Mouse (Mus musculus) intestine, embryonic 14.5 days (tissue): ENCODE data around the gene Tlr2. TPM values are rescaled to one million over a fixed set of nuclear protein-coding genes. Genes with fewer than 3 reads are reported as not detected.
"Not testable (repeated sequence)": the region's sequence is repeated elsewhere in the genome, so short reads cannot be mapped to it uniquely, and the experiment has no call there.

Experiments
- ATAC-seq: fragments of 200-750 bp; cut with Nextera tagmentation; replicated peaks from 2 replicates; pipeline ENCODE4 v1.8.0; 2017; ENCODE audit warnings: low read depth, moderate number of reproducible peaks, moderate TSS enrichment, moderate library complexity; ENCODE audit not compliant: low FRiP score, low TSS enrichment
- DNase-seq: peaks from one replicate; pipeline ENCODE4 v3.0.0-alpha.2; 2018; ENCODE audit warnings: low spot score
- H3K27ac ChIP-seq: fragments of 300-500 bp; sonication (generic); 2 replicates; pipeline ENCODE4 v1.5.1; 2014; ENCODE audit warnings: low read depth, mild to moderate bottlenecking, control low read depth
- H3K27me3 ChIP-seq: fragments of 300-500 bp; sonication (generic); replicated peaks from 2 replicates; pipeline ENCODE4 v1.6.1; 2014; ENCODE audit warnings: low read length, control low read depth; ENCODE audit not compliant: control insufficient read depth, insufficient read depth
- H3K36me3 ChIP-seq: fragments of 300-500 bp; sonication (generic); 2 replicates; pipeline ENCODE4 v1.6.1; 2014; ENCODE audit warnings: low read length, control low read depth; ENCODE audit not compliant: control insufficient read depth, insufficient read depth
- H3K4me1 ChIP-seq: fragments of 300-500 bp; sonication (generic); replicated peaks from 2 replicates; pipeline ENCODE4 v1.6.1; 2014; ENCODE audit warnings: low read length, control low read depth, mixed read lengths; ENCODE audit not compliant: control insufficient read depth, insufficient read depth
- H3K4me2 ChIP-seq: fragments of 300-500 bp; sonication (generic); 2 replicates; pipeline ENCODE4 v1.6.1; 2014; ENCODE audit warnings: low read length
- H3K4me3 ChIP-seq: fragments of 300-500 bp; sonication (generic); 2 replicates; pipeline ENCODE4 v1.5.1; 2014; ENCODE audit warnings: low read depth, low read length, control low read depth, mixed read lengths
- H3K9ac ChIP-seq: fragments of 300-500 bp; sonication (generic); 2 replicates; pipeline ENCODE4 v1.6.1; 2014; ENCODE audit warnings: mild to moderate bottlenecking, low read length
- H3K9me3 ChIP-seq: fragments of 300-500 bp; sonication (generic); 2 replicates; pipeline ENCODE4 v1.6.1; 2016; ENCODE audit warnings: low read length, control low read depth; ENCODE audit not compliant: control insufficient read depth
- WGBS: fragments of 180-500 bp; shearing (Covaris S2); extraction: QIAGEN DNeasy Blood & Tissue Kit; methylation state at CpG from one replicate; pipeline ENCODE4 v1.1.7; 2014; 5-methylcytosine and 5-hydroxymethylcytosine counted together
- polyA plus RNA-seq: library from polyadenylated mRNA; unstranded; fragments of >200 nt; fragmentation: Nextera tagmentation; extraction: Ambion mirVana; gene quantifications from 2 replicates; pipeline ENCODE4 v1.2.1, GENCODE M21; 2014

The Tlr2 gene
- 3.5 and 3.9 TPM in 2 replicates for polyA plus RNA-seq

DNA sequence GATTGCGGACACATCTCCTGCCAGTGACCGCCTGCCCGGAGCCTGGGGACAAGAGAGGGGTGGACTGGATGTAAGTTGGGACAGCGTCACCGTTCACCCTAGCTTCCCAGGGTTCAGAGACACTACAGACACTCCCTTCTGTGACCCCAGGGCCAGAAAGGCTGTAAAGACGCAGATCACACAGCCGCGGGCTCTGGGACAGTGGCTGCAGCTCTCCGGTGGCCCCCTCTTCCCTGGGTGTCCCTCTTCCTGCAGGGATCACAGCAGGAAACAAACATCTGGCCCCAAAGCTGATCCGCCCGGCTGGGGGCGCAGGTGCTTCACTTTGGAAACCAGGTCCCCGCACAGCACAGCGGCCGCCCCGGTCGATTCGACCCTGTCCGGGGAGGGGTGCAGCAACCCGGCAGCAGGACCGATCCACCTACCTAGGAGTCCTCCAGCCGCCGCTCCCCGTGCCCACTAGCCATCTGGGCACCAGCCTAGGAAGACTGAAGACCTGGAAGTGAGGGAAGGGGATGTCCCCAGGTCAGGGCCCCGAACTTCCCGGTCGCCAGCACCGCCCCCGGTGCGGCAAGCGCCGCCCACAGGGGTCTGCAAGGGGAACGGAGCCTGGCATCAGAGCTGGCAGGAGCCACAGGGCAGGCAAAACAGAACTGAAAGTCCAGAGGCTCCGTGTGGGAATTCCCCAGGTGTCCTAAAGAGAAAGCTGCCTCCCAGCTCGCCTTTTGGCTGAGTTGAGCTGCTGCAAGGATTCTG lies at the start of gene Tlr2:
Gene Tlr2, minus strand, starts transcription at position 673 of the 756 bp plus-strand sequence.
- Histone ChIP-seq H3K27me3 (no peaks in the 10 kb centered on the region; the same call in 1 of the 2 replicates), H3K9me3 (no peaks in the 10 kb centered on the region), H3K9ac (peak within 1 kb of the TSS; percentile 34), H3K27ac (no peak within 1 kb of the TSS), H3K4me2 (peak within 1 kb of the TSS; percentile 57), H3K4me3 (peak within 1 kb of the TSS; percentile 49), H3K4me1 (no peaks in the 10 kb centered on the region), H3K36me3 (no peaks in the 10 kb centered on the region)
- WGBS = 1% methylated on average over 35 of the region's 35 CpGs
- DNase-seq (peak; percentile 84), ATAC-seq (peak; percentile 80)

DNA sequence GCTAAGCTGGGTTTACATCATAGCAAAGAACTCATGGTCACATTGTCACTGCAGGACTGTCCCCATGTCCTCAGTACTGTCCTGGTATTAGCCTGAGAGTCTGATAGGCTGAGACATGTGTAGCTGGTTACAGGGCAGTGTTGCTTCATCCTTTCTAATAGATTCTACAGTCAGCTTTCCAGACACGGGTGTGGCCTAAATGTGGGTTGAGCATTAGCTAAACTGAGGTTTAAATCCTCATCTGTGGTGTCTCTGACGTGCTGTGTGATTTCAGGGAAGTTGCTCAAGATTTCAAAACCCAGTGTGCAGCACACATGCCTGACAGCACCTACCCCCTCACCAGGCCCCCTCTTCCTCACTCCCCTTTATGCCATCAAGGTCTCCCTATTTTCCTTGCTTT lies 43.6 kb upstream of the Tlr2 start:
- H3K9me3 ChIP-seq = no peaks in the 10 kb centered on the region
- H3K27ac ChIP-seq = no peak overlapping the region
- H3K27me3 ChIP-seq = no peaks in the 10 kb centered on the region
- no peak overlapping the region for H3K4me2 ChIP-seq
- no peak overlapping the region for H3K9ac ChIP-seq
- ATAC-seq (no peak), DNase-seq (no peak)
- 44% methylated on average over 2 of the region's 2 CpGs for WGBS
- no peak overlapping the region for H3K4me3 ChIP-seq
- H3K36me3 ChIP-seq = no peaks in the 10 kb centered on the region
- H3K4me1 ChIP-seq = no peaks in the 10 kb centered on the region

DNA sequence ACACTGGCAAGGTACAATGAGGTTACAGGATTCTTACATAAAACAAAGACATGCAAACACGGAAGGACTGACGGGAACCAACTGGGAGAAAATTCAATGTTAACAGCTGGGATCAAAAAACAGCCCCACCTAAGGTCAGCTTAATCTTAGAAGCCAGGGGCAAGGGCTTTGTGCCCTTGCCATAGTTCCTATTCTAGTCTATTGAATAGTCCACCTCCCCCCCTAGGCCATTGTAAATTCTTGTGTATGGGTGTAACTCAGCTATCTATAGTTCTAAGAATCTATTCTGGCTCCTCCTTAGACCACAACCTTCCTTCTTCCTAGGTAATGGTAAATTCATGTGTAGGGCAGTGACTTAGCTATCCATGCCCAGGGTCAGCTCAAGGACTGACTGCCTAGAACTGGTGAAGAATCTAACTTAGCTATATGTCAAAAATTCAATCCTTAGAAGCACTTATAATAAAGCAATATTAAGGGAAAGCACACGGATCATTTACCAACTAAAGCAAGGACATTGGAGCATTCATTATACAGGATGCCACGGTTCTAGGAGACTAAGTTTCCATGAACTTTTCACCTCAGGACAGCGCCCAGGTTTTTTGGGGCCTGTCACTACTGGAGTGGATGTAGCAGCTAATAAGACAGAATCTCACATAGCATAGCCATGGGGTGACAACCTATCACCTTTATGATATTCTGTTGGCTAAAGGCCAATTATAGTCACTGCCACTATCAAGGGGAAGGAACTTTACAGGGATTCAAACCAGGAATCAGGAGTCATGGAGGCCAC lies 37.9 kb upstream of the Tlr2 start:
- H3K27me3 ChIP-seq, H3K4me2 ChIP-seq, ATAC-seq, H3K9ac ChIP-seq, H3K4me1 ChIP-seq, DNase-seq, H3K27ac ChIP-seq, H3K36me3 ChIP-seq, H3K4me3 ChIP-seq, H3K9me3 ChIP-seq: not testable (repeated sequence)
- WGBS = 89% methylated on average over 5 of the region's 5 CpGs

DNA sequence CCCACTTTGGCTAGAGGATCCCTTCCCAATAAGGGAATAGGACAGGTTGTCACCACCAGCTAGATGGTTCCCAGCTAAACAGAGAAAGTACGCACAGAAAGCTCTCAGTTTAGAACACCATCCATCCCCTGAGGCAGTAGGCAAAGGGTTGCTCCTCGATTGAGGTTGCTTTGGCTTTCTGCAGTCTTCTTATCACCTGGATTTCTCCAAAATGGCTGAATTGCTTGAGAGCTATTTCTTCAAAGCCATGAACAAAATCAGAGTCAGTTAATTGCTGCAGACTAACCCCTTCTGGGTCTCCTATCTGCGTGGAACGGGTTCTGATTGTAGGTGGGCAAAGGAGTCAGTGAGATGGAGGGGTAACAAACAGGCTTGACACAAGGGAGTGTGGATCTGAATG lies 37.2 kb upstream of the Tlr2 start:
- H3K9me3 ChIP-seq = no peaks in the 10 kb centered on the region
- H3K36me3 ChIP-seq = no peaks in the 10 kb centered on the region
- no peak overlapping the region for H3K4me2 ChIP-seq
- H3K9ac ChIP-seq = no peak overlapping the region
- H3K4me1 ChIP-seq = no peaks in the 10 kb centered on the region
- no peak for ATAC-seq
- H3K27ac ChIP-seq = no peak overlapping the region
- no peak for DNase-seq
- no peak overlapping the region for H3K4me3 ChIP-seq
- WGBS = 90% methylated on average over 4 of the region's 4 CpGs
- H3K27me3 ChIP-seq = no peaks in the 10 kb centered on the region

DNA sequence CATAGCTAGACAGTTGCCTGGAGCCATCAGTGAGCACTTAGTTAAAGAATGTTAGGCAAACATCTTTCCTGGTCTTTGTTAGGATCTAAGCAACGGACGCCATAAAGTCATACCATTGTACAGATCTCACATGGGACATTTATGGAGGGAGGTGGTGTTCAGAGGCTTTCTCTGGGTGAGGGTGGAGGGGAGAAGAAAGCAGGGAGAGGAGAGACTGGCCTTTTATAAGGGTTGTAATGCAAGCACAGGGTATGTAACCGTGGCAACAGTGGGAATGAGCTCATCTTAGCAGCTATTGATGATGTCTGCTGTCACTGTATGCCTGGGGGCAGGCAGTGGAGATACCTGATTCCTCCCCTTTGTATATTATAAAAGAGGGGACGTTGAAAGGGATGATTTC lies 34.7 kb upstream of the Tlr2 start:
- no peak for ATAC-seq
- WGBS = 62% methylated on average over 4 of the region's 4 CpGs
- Histone ChIP-seq H3K4me2 (no peak overlapping the region), H3K4me1 (no peaks in the 10 kb centered on the region), H3K27ac (no peak overlapping the region), H3K36me3 (no peaks in the 10 kb centered on the region), H3K9ac (no peak overlapping the region), H3K4me3 (no peak overlapping the region), H3K27me3 (no peaks in the 10 kb centered on the region), H3K9me3 (no peaks in the 10 kb centered on the region)
- no peak for DNase-seq

DNA sequence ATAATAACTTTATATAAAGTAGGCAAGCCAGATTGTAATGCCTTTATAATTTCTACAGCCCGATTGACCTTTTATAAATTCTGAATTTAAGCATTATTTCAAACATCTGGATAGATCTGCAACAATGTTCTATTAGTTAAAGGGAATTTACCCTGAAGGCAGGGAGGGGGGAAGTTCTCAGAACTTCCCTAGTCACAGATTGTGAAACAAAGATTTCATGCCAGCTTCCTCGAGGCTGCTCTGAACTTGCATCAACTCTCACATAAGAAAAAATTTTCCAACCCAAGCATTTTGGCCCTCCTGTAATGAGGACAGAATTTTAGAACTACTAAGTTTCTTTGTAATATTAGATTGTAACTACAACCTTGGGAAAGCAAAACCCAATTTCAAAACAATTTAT lies 33.5 kb upstream of the Tlr2 start:
- not testable (repeated sequence) for H3K36me3 ChIP-seq, H3K27ac ChIP-seq, H3K9me3 ChIP-seq, DNase-seq, H3K4me1 ChIP-seq, H3K9ac ChIP-seq, H3K27me3 ChIP-seq, ATAC-seq, H3K4me3 ChIP-seq, H3K4me2 ChIP-seq
- WGBS = 93% methylated on average over 2 of the region's 2 CpGs

DNA sequence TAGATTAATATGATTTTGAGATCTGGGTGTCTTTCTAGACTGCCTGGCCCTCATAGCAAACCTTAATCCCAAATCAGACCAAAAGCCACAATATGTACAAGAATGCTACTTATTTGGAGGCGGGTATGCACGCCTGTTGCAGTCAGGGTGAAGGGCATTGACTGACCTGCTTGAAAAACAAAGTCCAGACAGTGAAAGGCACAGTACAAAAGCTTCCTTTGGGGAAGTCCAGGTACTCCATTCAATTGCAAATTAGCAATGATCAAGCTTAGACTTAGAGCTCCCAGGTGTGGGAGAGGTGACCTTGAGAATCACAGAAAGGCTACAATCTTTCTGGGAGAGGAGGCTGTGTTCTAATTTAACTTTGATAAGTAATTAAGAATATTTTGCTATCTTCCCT lies 31.3 kb upstream of the Tlr2 start:
- not testable (repeated sequence) for H3K4me1 ChIP-seq, H3K36me3 ChIP-seq, H3K27me3 ChIP-seq, H3K4me3 ChIP-seq, H3K4me2 ChIP-seq, H3K9me3 ChIP-seq, ATAC-seq, H3K9ac ChIP-seq, DNase-seq, H3K27ac ChIP-seq
- 90% methylated on average over 2 of the region's 2 CpGs for WGBS

DNA sequence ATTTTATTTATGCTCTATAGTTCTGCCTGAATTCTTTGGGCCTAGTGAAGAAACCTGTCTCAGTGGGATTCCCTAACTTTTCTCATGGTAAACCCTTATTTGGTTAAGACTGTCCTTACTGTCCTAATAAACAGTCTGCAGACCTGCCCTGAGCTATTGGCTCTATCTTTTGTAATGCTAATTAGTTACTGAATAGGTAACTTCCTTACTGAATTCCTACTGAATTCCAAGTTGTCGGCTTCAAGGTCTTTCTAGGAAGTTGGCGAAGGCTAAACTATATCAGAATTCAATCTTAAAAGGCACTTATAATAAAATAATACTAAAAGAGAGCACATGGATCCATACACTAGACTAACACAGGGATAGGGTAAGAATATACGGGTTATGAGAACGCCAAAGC lies 30.4 kb upstream of the Tlr2 start:
- H3K4me3 ChIP-seq, H3K4me2 ChIP-seq, DNase-seq, H3K9me3 ChIP-seq, H3K4me1 ChIP-seq, H3K27ac ChIP-seq, H3K27me3 ChIP-seq, ATAC-seq, H3K36me3 ChIP-seq, H3K9ac ChIP-seq: not testable (repeated sequence)
- WGBS = 92% methylated on average over 4 of the region's 4 CpGs
